Mouse (Mus musculus): ENCODE measurements around the gene Ptk7. TPM values are rescaled to one million over a fixed set of nuclear protein-coding genes. Genes with fewer than 3 reads are reported as not detected.
A peak's percentile ranks its signal among the peaks of the same experiment; 100 is the strongest.

Gene Ptk7
- total RNA-seq, 2 experiments from 2014 or later, result 3.3 to 4.1 TPM

GRCm38 (mm10) chr17:46547923-46548322 is 81.4 kb downstream of the Ptk7 start:
- no peak for DNase-seq (ENCODE audit: low spot score)
- intact Hi-C loops (cut with DNase I), result no loop called here

- DNase-seq (ENCODE audit: low spot score), result no peak
- intact Hi-C loops (cut with DNase I), result no loop called here
Measured at GRCm38 (mm10) chr17:46546995-46547394, 82.3 kb downstream of the Ptk7 start.

GRCm38 (mm10) chr17:46546591-46546990 is 82.7 kb downstream of the Ptk7 start:
- no peak for DNase-seq (ENCODE audit: low spot score)
- intact Hi-C loops (cut with DNase I), result no loop called here

GRCm38 (mm10) chr17:46545813-46546564 is 83.3 kb downstream of the Ptk7 start, which contains the start of gene Cul9:
Cul9 (minus strand) TSS chr17:46546388.
- intact Hi-C loops (cut with DNase I), result no loop called here
- DNase-seq (ENCODE audit: low spot score), result peak; percentile 57

- no peak for DNase-seq (ENCODE audit: low spot score)
- intact Hi-C loops (cut with DNase I), result no loop called here
Measured at GRCm38 (mm10) chr17:46543661-46544060, 85.6 kb downstream of the Ptk7 start.

- intact Hi-C loops (cut with DNase I), result loop anchor here (1.0 to 5.0 kb wide), 3 partner anchors 64 to 187 kb away; partner anchors contain the start of gene Pex6
- DNase-seq (ENCODE audit: low spot score), result peak; percentile 44
Measured at GRCm38 (mm10) chr17:46525579-46526307, 103.6 kb downstream of the Ptk7 start.

- intact Hi-C loops (cut with DNase I), result loop anchor here (1.0 to 5.0 kb wide), 3 partner anchors 64 to 187 kb away; partner anchors contain the start of gene Pex6
- no peak for DNase-seq (ENCODE audit: low spot score)
Measured at GRCm38 (mm10) chr17:46525065-46525464, 104.2 kb downstream of the Ptk7 start.

- no peak for DNase-seq (ENCODE audit: low spot score)
- intact Hi-C loops (cut with DNase I), result no loop called here
Measured at GRCm38 (mm10) chr17:46521963-46522668, 107.2 kb downstream of the Ptk7 start.

- intact Hi-C loops (cut with DNase I), result no loop called here
- no peak for DNase-seq (ENCODE audit: low spot score)
Measured at GRCm38 (mm10) chr17:46521174-46521573, 108.1 kb downstream of the Ptk7 start.

GRCm38 (mm10) chr17:46520385-46520979 is 108.8 kb downstream of the Ptk7 start:
- intact Hi-C loops (cut with DNase I), result no loop called here
- DNase-seq (ENCODE audit: low spot score), result no peak

- intact Hi-C loops (cut with DNase I), result no loop called here
- DNase-seq (ENCODE audit: low spot score), result no peak
Measured at GRCm38 (mm10) chr17:46519971-46520370, 109.3 kb downstream of the Ptk7 start.

Small RNAs within 50 kb of the gene (microRNA-seq; reads per million reads assigned to microRNA genes)
- gene Mir6976, result 1.9 reads per million

Other genes starting within 250 kb of the Ptk7 start
- 10 to 100 TPM; 16.5 to 18.8 TPM for gene Zfp318, start 245.8 kb downstream of the Ptk7 start, total RNA-seq (2021)
- gene Crip3, start 200.6 kb downstream of the Ptk7 start, total RNA-seq (2021), result under 1 TPM in 1 of 2 experiments, not detected in 1; 0.62 TPM
- not detected for gene Slc22a7, start 191.0 kb downstream of the Ptk7 start, total RNA-seq (2021)
- gene Ttbk1, start 141.8 kb downstream of the Ptk7 start, total RNA-seq (2021), result under 1 TPM; 0.20 to 0.34 TPM
- gene Dnph1, start 132.8 kb downstream of the Ptk7 start, total RNA-seq (2021), result 1 to 10 TPM; 1.1 to 2.4 TPM
- 10 to 100 TPM; 19.4 to 19.5 TPM for gene Cul9, start 83.1 kb downstream of the Ptk7 start, total RNA-seq (2021)
- 10 to 100 TPM; 98.7 to 99.3 TPM for gene Srf, start 73.3 kb downstream of the Ptk7 start, total RNA-seq (2021)
- gene Klc4, start 16.5 kb upstream of the Ptk7 start, total RNA-seq (2021), result 10 to 100 TPM; 26.3 to 27.1 TPM
- 100 to 1,000 TPM; 125 to 132 TPM for gene Mrpl2, start 16.7 kb upstream of the Ptk7 start, total RNA-seq (2021)
- gene Cul7, start 20.8 kb upstream of the Ptk7 start, total RNA-seq (2021), result 10 to 100 TPM; 21.3 to 23.0 TPM
- gene Rrp36, start 44.8 kb upstream of the Ptk7 start, total RNA-seq (2021), result 10 to 100 TPM in 1 of 2 experiments, 1 to 10 TPM in 1; 9.9 to 10.8 TPM
- gene Mea1, start 49.3 kb upstream of the Ptk7 start, total RNA-seq (2021), result 10 to 100 TPM; 48.6 to 53.8 TPM
- 100 to 1,000 TPM in 1 of 2 experiments, 10 to 100 TPM in 1; 95.5 to 107 TPM for gene Klhdc3, start 51.4 kb upstream of the Ptk7 start, total RNA-seq (2021)
- 10 to 100 TPM; 33.2 to 34.9 TPM for gene Ppp2r5d, start 75.6 kb upstream of the Ptk7 start, total RNA-seq (2021)
- gene Pex6, start 82.0 kb upstream of the Ptk7 start, total RNA-seq (2021), result 10 to 100 TPM; 29.9 to 32.2 TPM
- gene Gnmt, start 99.7 kb upstream of the Ptk7 start, total RNA-seq (2021), result 1 to 10 TPM in 1 of 2 experiments, under 1 TPM in 1; 0.92 to 2.3 TPM
- gene Cnpy3, start 122.7 kb upstream of the Ptk7 start, total RNA-seq (2021), result 10 to 100 TPM; 18.8 to 20.1 TPM
- not detected for gene Ptcra, start 134.2 kb upstream of the Ptk7 start, total RNA-seq (2021)
- 10 to 100 TPM; 26.1 to 28.2 TPM for gene 2310039H08Rik, start 143.1 kb upstream of the Ptk7 start, total RNA-seq (2021)
- 10 to 100 TPM; 56.0 to 58.6 TPM for gene Rpl7l1, start 153.2 kb upstream of the Ptk7 start, total RNA-seq (2021)
- gene Bicral, start 229.0 kb upstream of the Ptk7 start, total RNA-seq (2021), result 10 to 100 TPM; 15.0 to 16.7 TPM

Measured in heart, postnatal 25 days (tissue).